Mouse (Mus musculus) liver, postnatal 0 days (tissue): Measurements from ENCODE around the gene B3gnt2. TPM values are rescaled to one million over a fixed set of nuclear protein-coding genes. Genes with fewer than 3 reads are reported as not detected.
A peak's percentile ranks its signal among the peaks of the same experiment; 100 is the strongest.

ENCODE experiments used
- ATAC-seq: fragments of 200-750 bp; cut with Nextera tagmentation; 2 replicates; pipeline ENCODE4 v1.8.0; 2017; ENCODE audit warnings: mild to moderate bottlenecking, moderate library complexity
- DNase-seq: peaks from one replicate; pipeline ENCODE4 v3.0.0-alpha.2; 2016
- H3K27ac ChIP-seq: fragments of 300-500 bp; sonication (generic); 2 replicates; pipeline ENCODE4 v1.5.1; 2014; ENCODE audit warnings: antibody characterized with exemption, moderate library complexity, mild to moderate bottlenecking, low read depth
- H3K27me3 ChIP-seq: fragments of 300-500 bp; sonication (generic); 2 replicates; pipeline ENCODE4 v1.6.1; 2014; ENCODE audit warnings: low read length, control low read depth, mixed read lengths; ENCODE audit not compliant: insufficient read depth
- H3K36me3 ChIP-seq: fragments of 300-500 bp; sonication (generic); replicated peaks from 2 replicates; pipeline ENCODE4 v1.6.1; 2014; ENCODE audit warnings: mild to moderate bottlenecking, control low read depth, low read length, moderate library complexity, mixed read lengths; ENCODE audit not compliant: insufficient read depth
- H3K4me1 ChIP-seq: fragments of 300-500 bp; sonication (generic); 2 replicates; pipeline ENCODE4 v1.6.1; 2014; ENCODE audit warnings: antibody characterized with exemption, mild to moderate bottlenecking, control low read depth; ENCODE audit not compliant: insufficient read depth
- H3K4me2 ChIP-seq: fragments of 300-500 bp; sonication (generic); 2 replicates; pipeline ENCODE4 v1.6.1; 2014; ENCODE audit warnings: low read depth, mild to moderate bottlenecking, low read length, moderate library complexity, mixed read lengths
- H3K4me3 ChIP-seq: fragments of 300-500 bp; sonication (generic); 2 replicates; pipeline ENCODE4 v1.5.1; 2014; ENCODE audit warnings: low read depth, low read length
- H3K9ac ChIP-seq: fragments of 300-500 bp; sonication (generic); replicated peaks from 2 replicates; pipeline ENCODE4 v1.6.1; 2014; ENCODE audit warnings: mild to moderate bottlenecking, moderate library complexity
- H3K9me3 ChIP-seq: fragments of 300-500 bp; sonication (generic); 2 replicates; pipeline ENCODE4 v1.6.1; 2016; ENCODE audit warnings: mild to moderate bottlenecking, control low read depth, low read length, mixed read lengths
- CTCF ChIP-seq: sonication (generic); IDR thresholded peaks from 2 replicates; pipeline ENCODE4 v1.5.1; 2016; ENCODE audit warnings: antibody characterized with exemption, low read depth
- EP300 ChIP-seq: IDR thresholded peaks from 2 replicates; pipeline ENCODE4 v1.6.1; 2016; ENCODE audit warnings: antibody characterized with exemption, low read depth, mild to moderate bottlenecking
- WGBS: fragments of 180-500 bp; shearing (Covaris S2); extraction: QIAGEN DNeasy Blood & Tissue Kit; methylation state at CpG from one replicate; pipeline ENCODE4 v1.1.7; 2014; ENCODE audit not compliant: insufficient replicate concordance; 5-methylcytosine and 5-hydroxymethylcytosine counted together
- polyA plus RNA-seq: library from polyadenylated mRNA; unstranded; fragments of >200 nt; fragmentation: Nextera tagmentation; extraction: Ambion mirVana; gene quantifications from 2 replicates; pipeline ENCODE4 v1.2.1, GENCODE M21; 2015

The B3gnt2 gene
- polyA plus RNA-seq, 1 experiment from 2014 or later = 10.0 TPM

- H3K27ac ChIP-seq = no peak overlapping the region
- 89% methylated on average over 2 of the region's 2 CpGs for WGBS
- DNase-seq = peak; percentile 27
Observed at GRCm38 (mm10) chr11:22777531-22777930, 83.2 kb downstream of the B3gnt2 start.

GRCm38 (mm10) chr11:22774821-22775220, 85.9 kb downstream of the B3gnt2 start:
- H3K9ac ChIP-seq = no peak overlapping the region
- no peaks in the 10 kb centered on the region for H3K36me3 ChIP-seq
- no peak for DNase-seq
- H3K4me2 ChIP-seq = no peak overlapping the region
- no peak for ATAC-seq
- no peaks in the 10 kb centered on the region for H3K27me3 ChIP-seq
- no peak overlapping the region for H3K27ac ChIP-seq
- no peaks in the 10 kb centered on the region for H3K9me3 ChIP-seq
- TF ChIP-seq EP300 (no peak), CTCF (no peak)
- 79% methylated on average over 2 of the region's 2 CpGs for WGBS
- H3K4me3 ChIP-seq = no peak overlapping the region
- peaks cover 4% of the 10 kb centered on the region; the same call in 1 of the 2 replicates for H3K4me1 ChIP-seq

More at GRCm38 (mm10) chr11:22777531-22777930, 83.2 kb downstream of the B3gnt2 start:
- Histone ChIP-seq H3K27me3 (no peaks in the 10 kb centered on the region), H3K9ac (no peak overlapping the region), H3K4me1 (peaks cover 12% of the 10 kb centered on the region), H3K9me3 (no peaks in the 10 kb centered on the region), H3K4me3 (no peak overlapping the region), H3K4me2 (no peak overlapping the region), H3K36me3 (no peaks in the 10 kb centered on the region)
- TF ChIP-seq CTCF (peak; percentile 61), EP300 (no peak)
- no peak for ATAC-seq

GRCm38 (mm10) chr11:22766238-22766637, 94.5 kb downstream of the B3gnt2 start:
- WGBS = 83% methylated on average over 2 of the region's 2 CpGs
- Histone ChIP-seq H3K4me3 (no peak overlapping the region), H3K36me3 (no peaks in the 10 kb centered on the region), H3K9ac (no peak overlapping the region), H3K27ac (no peak overlapping the region), H3K4me2 (no peak overlapping the region), H3K9me3 (no peaks in the 10 kb centered on the region), H3K27me3 (no peaks in the 10 kb centered on the region), H3K4me1 (peaks cover 9% of the 10 kb centered on the region; the same call in 1 of the 2 replicates)
- ATAC-seq = no peak
- no peak for TF ChIP-seq EP300
- TF ChIP-seq CTCF = no peak
- no peak for DNase-seq

GRCm38 (mm10) chr11:22765425-22765824, 95.3 kb downstream of the B3gnt2 start:
- Histone ChIP-seq H3K9ac (no peak overlapping the region), H3K36me3 (no peaks in the 10 kb centered on the region), H3K27me3 (no peaks in the 10 kb centered on the region), H3K4me2 (no peak overlapping the region), H3K4me1 (peaks cover 9% of the 10 kb centered on the region; the same call in 1 of the 2 replicates), H3K4me3 (no peak overlapping the region), H3K9me3 (no peaks in the 10 kb centered on the region), H3K27ac (no peak overlapping the region)
- TF ChIP-seq EP300 (no peak), CTCF (no peak)
- no peak for ATAC-seq
- WGBS = 73% methylated on average over 4 of the region's 4 CpGs
- no peak for DNase-seq

GRCm38 (mm10) chr11:22763556-22764295, 97.0 kb downstream of the B3gnt2 start:
- Histone ChIP-seq H3K4me3 (no peak overlapping the region), H3K27ac (no peak overlapping the region), H3K4me1 (peaks cover 9% of the 10 kb centered on the region; the same call in 1 of the 2 replicates), H3K27me3 (no peaks in the 10 kb centered on the region), H3K9ac (no peak overlapping the region), H3K9me3 (no peaks in the 10 kb centered on the region), H3K36me3 (no peaks in the 10 kb centered on the region), H3K4me2 (no peak overlapping the region)
- DNase-seq (no peak), ATAC-seq (no peak)
- 64% methylated on average over 4 of the region's 4 CpGs for WGBS
- no peak for TF ChIP-seq CTCF
- TF ChIP-seq EP300 = no peak

- Histone ChIP-seq H3K9ac (no peak overlapping the region), H3K4me1 (peaks cover 9% of the 10 kb centered on the region; the same call in 1 of the 2 replicates), H3K27me3 (no peaks in the 10 kb centered on the region), H3K9me3 (no peaks in the 10 kb centered on the region), H3K36me3 (no peaks in the 10 kb centered on the region), H3K4me2 (no peak overlapping the region), H3K27ac (peak overlapping the region; percentile 30; the same call in 1 of the 2 replicates), H3K4me3 (no peak overlapping the region)
- no peak for DNase-seq
- TF ChIP-seq EP300 (no peak), CTCF (no peak)
- no peak for ATAC-seq
- 50% methylated on average over 1 of the region's 1 CpGs for WGBS
Observed at GRCm38 (mm10) chr11:22763055-22763454, 97.7 kb downstream of the B3gnt2 start.
